Mouse (Mus musculus): ENCODE measurements around the gene Mcrs1. TPM values are rescaled to one million over a fixed set of nuclear protein-coding genes. Genes with fewer than 3 reads are reported as not detected.

The Mcrs1 gene
- total and polyA plus RNA-seq, 2 experiments from 2014 or later, result 207 to 225 TPM

DNA sequence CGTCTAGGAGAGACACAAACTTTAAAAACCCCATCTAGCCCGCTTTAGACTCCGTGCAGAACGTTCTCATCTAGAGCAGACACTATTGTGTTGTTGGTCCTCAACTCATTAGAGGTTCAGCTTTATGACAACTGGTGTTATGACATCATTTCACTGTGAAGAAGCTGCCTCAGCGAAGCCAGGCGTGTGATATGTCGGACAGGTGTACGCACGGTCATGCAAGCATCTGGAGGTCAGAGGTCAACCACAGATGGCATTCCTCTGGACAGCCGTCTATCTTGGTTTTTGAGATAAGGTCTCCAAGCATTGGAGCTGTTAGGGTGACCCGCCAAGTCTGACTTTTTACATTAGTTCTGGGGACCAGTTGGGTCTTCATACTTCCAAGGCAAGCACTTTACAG is 38.8 kb upstream of the Mcrs1 start:
- no peaks in the 10 kb centered on the region; the same call in 1 of the 2 replicates for H3K36me3 ChIP-seq (ENCODE audit: insufficient read depth, low read length)
- no peaks in the 10 kb centered on the region for H3K27me3 ChIP-seq (ENCODE audit: insufficient read depth, low read length)
- ATAC-seq (ENCODE audit: low FRiP score) (no peak), DNase-seq (ENCODE audit: low spot score) (no peak)
- no peaks in the 10 kb centered on the region for H3K9me3 ChIP-seq (ENCODE audit: low read length)
- H3K9ac ChIP-seq (replicated peaks; ENCODE audit: low read length, poor library complexity, severe bottlenecking), result no peak overlapping the region
- no peak for TF ChIP-seq CTCF (IDR thresholded peaks at IDR 0.05)
- 92% methylated on average over 11 of the region's 11 CpGs for WGBS
- no peak overlapping the region for H3K4me2 ChIP-seq (ENCODE audit: low read depth, low read length, poor library complexity, severe bottlenecking)
- no peak overlapping the region for H3K4me3 ChIP-seq (ENCODE audit: low read depth, low read length)
- no peaks in the 10 kb centered on the region for H3K4me1 ChIP-seq (ENCODE audit: insufficient read depth, low read length)
- H3K27ac ChIP-seq (ENCODE audit: low read depth, low read length), result no peak overlapping the region

- WGBS, result 62% methylated on average over 8 of the region's 8 CpGs
Measured at GRCm38 (mm10) chr15:99285189-99285535, 33.4 kb upstream of the Mcrs1 start.

DNA sequence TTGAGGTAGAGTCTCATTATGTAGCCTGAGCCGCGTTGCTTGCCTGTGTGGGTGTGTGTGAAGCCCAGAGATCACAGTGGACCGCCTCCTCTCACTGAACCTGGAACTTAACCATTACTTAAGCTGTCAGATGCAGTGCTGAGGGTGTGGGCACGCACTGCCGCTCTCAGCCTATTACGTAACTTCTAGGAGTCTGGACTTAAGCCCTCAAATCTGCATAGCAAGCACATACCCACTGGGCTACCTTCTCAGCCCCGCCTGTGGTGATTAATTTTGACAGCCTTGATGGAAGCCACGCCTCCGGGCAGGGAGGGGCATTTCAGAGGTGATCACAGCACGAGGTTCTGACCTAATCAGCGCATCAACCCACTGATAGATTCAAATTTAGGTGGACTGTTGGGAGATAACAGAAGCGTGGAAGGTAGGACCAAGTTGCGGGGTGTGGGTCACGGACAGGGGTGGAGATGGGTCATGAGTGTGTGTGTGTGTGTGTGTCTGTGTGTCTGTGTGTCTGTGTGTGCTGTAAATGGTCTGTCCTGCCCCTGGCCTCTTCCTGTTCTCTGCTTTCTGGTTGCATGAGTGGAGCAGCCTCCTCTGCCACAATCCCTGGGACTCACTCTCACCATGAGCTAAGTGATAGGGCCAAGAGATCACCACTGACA is 32.9 kb upstream of the Mcrs1 start:
- Histone ChIP-seq H3K4me2 (ENCODE audit: low read depth, low read length, poor library complexity, severe bottlenecking) (no peak overlapping the region), H3K4me3 (ENCODE audit: low read depth, low read length) (no peak overlapping the region), H3K27me3 (ENCODE audit: insufficient read depth, low read length) (no peaks in the 10 kb centered on the region), H3K9me3 (ENCODE audit: low read length) (no peaks in the 10 kb centered on the region), H3K36me3 (ENCODE audit: insufficient read depth, low read length) (no peaks in the 10 kb centered on the region), H3K9ac (replicated peaks; ENCODE audit: low read length, poor library complexity, severe bottlenecking) (no peak overlapping the region), H3K27ac (ENCODE audit: low read depth, low read length) (no peak overlapping the region), H3K4me1 (ENCODE audit: insufficient read depth, low read length) (no peaks in the 10 kb centered on the region)
- 45% methylated on average over 14 of the region's 14 CpGs for WGBS
- ATAC-seq (ENCODE audit: low FRiP score), result no peak
- TF ChIP-seq CTCF (IDR thresholded peaks at IDR 0.05), result no peak
- no peak for DNase-seq (ENCODE audit: low spot score)

More at GRCm38 (mm10) chr15:99285189-99285535, 33.4 kb upstream of the Mcrs1 start:
- Histone ChIP-seq H3K4me2 (ENCODE audit: low read depth, low read length, poor library complexity, severe bottlenecking) (no peak overlapping the region), H3K4me3 (ENCODE audit: low read depth, low read length) (no peak overlapping the region), H3K27ac (ENCODE audit: low read depth, low read length) (no peak overlapping the region), H3K9ac (replicated peaks; ENCODE audit: low read length, poor library complexity, severe bottlenecking) (no peak overlapping the region), H3K9me3 (ENCODE audit: low read length) (no peaks in the 10 kb centered on the region), H3K27me3 (ENCODE audit: insufficient read depth, low read length) (no peaks in the 10 kb centered on the region), H3K36me3 (ENCODE audit: insufficient read depth, low read length) (no peaks in the 10 kb centered on the region), H3K4me1 (ENCODE audit: insufficient read depth, low read length) (no peaks in the 10 kb centered on the region)
- no peak for TF ChIP-seq CTCF (IDR thresholded peaks at IDR 0.05)
- ATAC-seq (ENCODE audit: low FRiP score) (no peak), DNase-seq (ENCODE audit: low spot score) (no peak)

- no peak for DNase-seq (ENCODE audit: low spot score)
- TF ChIP-seq CTCF (IDR thresholded peaks at IDR 0.05), result peak; percentile 18; the same call in 1 of the 2 replicates
- H3K4me2 ChIP-seq (ENCODE audit: low read depth, low read length, poor library complexity, severe bottlenecking), result no peak overlapping the region
Measured at GRCm38 (mm10) chr15:99283456-99283855, 31.7 kb upstream of the Mcrs1 start.

DNA sequence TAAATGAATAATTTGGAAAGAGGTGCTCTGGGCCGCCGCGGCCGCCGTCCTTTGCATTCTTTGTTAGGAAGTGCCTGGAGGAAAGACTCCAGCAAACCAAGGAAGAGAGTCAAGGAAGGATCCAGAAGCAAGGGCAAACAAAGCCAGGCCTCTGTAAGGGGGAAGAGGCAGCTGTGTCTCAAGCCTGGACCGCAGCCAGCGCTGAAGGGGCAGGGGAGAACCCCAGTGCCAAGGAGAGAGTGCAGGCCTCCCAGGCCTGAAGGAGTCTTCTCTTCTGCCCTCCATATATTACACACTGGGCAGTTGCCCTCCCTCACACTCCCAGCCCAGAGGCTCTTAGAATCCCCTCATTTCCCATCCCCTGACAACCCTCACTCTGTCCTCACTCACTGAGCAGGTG is 26.5 kb upstream of the Mcrs1 start:
- Histone ChIP-seq H3K27me3 (ENCODE audit: insufficient read depth, low read length) (no peaks in the 10 kb centered on the region), H3K4me3 (ENCODE audit: low read depth, low read length) (no peak overlapping the region), H3K9me3 (ENCODE audit: low read length) (no peaks in the 10 kb centered on the region), H3K4me1 (ENCODE audit: insufficient read depth, low read length) (no peaks in the 10 kb centered on the region), H3K9ac (replicated peaks; ENCODE audit: low read length, poor library complexity, severe bottlenecking) (no peak overlapping the region), H3K36me3 (ENCODE audit: insufficient read depth, low read length) (no peaks in the 10 kb centered on the region), H3K27ac (ENCODE audit: low read depth, low read length) (no peak overlapping the region), H3K4me2 (ENCODE audit: low read depth, low read length, poor library complexity, severe bottlenecking) (no peak overlapping the region)
- no peak for ATAC-seq (ENCODE audit: low FRiP score)
- WGBS, result 82% methylated on average over 7 of the region's 7 CpGs
- TF ChIP-seq CTCF (IDR thresholded peaks at IDR 0.05), result no peak
- DNase-seq (ENCODE audit: low spot score), result peak; percentile 30

More at GRCm38 (mm10) chr15:99283456-99283855, 31.7 kb upstream of the Mcrs1 start:
- no peaks in the 10 kb centered on the region for H3K9me3 ChIP-seq (ENCODE audit: low read length)
- no peaks in the 10 kb centered on the region for H3K36me3 ChIP-seq (ENCODE audit: insufficient read depth, low read length)
- H3K4me3 ChIP-seq (ENCODE audit: low read depth, low read length), result no peak overlapping the region
- no peaks in the 10 kb centered on the region for H3K27me3 ChIP-seq (ENCODE audit: insufficient read depth, low read length)
- WGBS, result 73% methylated on average over 10 of the region's 10 CpGs
- no peak for ATAC-seq (ENCODE audit: low FRiP score)
- H3K9ac ChIP-seq (replicated peaks; ENCODE audit: low read length, poor library complexity, severe bottlenecking), result no peak overlapping the region
- no peak overlapping the region for H3K27ac ChIP-seq (ENCODE audit: low read depth, low read length)
- no peaks in the 10 kb centered on the region for H3K4me1 ChIP-seq (ENCODE audit: insufficient read depth, low read length)

- H3K4me2 ChIP-seq (ENCODE audit: low read depth, low read length, poor library complexity, severe bottlenecking), result no peak overlapping the region
- no peak overlapping the region for H3K9ac ChIP-seq (replicated peaks; ENCODE audit: low read length, poor library complexity, severe bottlenecking)
- no peaks in the 10 kb centered on the region for H3K36me3 ChIP-seq (ENCODE audit: insufficient read depth, low read length)
- H3K27me3 ChIP-seq (ENCODE audit: insufficient read depth, low read length), result no peaks in the 10 kb centered on the region
- H3K27ac ChIP-seq (ENCODE audit: low read depth, low read length), result no peak overlapping the region
- H3K4me3 ChIP-seq (ENCODE audit: low read depth, low read length), result no peak overlapping the region
- WGBS, result 85% methylated on average over 8 of the region's 8 CpGs
- TF ChIP-seq CTCF (IDR thresholded peaks at IDR 0.05), result no peak
- no peaks in the 10 kb centered on the region for H3K9me3 ChIP-seq (ENCODE audit: low read length)
- DNase-seq (ENCODE audit: low spot score) (no peak), ATAC-seq (ENCODE audit: low FRiP score) (no peak)
- no peaks in the 10 kb centered on the region for H3K4me1 ChIP-seq (ENCODE audit: insufficient read depth, low read length)
Measured at GRCm38 (mm10) chr15:99276095-99276494, 24.3 kb upstream of the Mcrs1 start.

All from midbrain, postnatal 0 days (tissue).